29 mouse cellular contexts compared by ENCODE assay signal in the genomic region with DNA sequence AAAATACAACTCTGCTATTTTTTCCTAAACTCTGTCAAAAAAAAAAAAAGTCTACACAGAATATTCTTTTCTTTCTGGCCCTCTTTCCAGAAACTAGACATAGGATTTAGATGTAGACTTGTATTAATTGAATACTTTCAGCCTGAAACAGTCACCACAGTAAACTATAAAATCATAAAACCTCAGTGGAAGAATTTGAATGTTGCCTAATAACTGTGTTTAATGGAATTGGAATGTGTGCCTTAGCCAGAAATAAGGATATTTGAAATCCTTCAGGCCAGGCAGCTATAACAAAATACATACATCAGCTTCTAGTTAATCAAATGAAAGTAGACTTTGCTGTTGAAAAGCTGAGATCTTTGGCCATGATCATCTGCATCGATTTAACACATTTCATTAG.
DNase-seq lines count a peak whose midpoint lies in the region; ATAC-seq and TF ChIP-seq lines count a peak whose summit lies in the region.
"Had no signal": no experiment of that assay in that cellular context is flagged by ENCODE, and none has a peak within 500 bp of the region (broad histone marks: within the 10 kb centered on the region; RNA-seq: fewer than 3 reads in every experiment).

No protein-coding gene starts in this region.

- no peak overlapping the region for H3K9ac ChIP-seq in limb, embryonic 14.5 days (ENCODE audit: low read depth, low read length, severe bottlenecking)
- H3K9ac ChIP-seq: embryonic facial prominence, embryonic 13.5 days; forebrain, postnatal 0 days; heart, embryonic 12.5 days; heart, embryonic 15.5 days; hindbrain, embryonic 13.5 days; intestine, embryonic 15.5 days had no signal

- 75% methylated on average over 1 of the region's 1 CpGs for WGBS in limb, embryonic 14.5 days
- WGBS in limb, embryonic 10.5 days = 92% methylated on average over 1 of the region's 1 CpGs

- no peak overlapping the region for H3K4me2 ChIP-seq in limb, embryonic 14.5 days (replicated peaks; ENCODE audit: low read depth, low read length, severe bottlenecking)
- H3K4me2 ChIP-seq in myocyte (ENCODE audit: low read depth) = no peak overlapping the region
- H3K4me2 ChIP-seq: embryonic facial prominence, embryonic 13.5 days; heart, embryonic 12.5 days; heart, embryonic 15.5 days; hindbrain, embryonic 13.5 days; intestine, embryonic 15.5 days had no signal

- H3K79me2 ChIP-seq in myocyte (ENCODE audit: control insufficient read depth, insufficient read depth) = no peaks in the 10 kb centered on the region

- H3K4me3 ChIP-seq in limb, embryonic 14.5 days (replicated peaks; ENCODE audit: low read length) = no peak overlapping the region
- no peak overlapping the region for H3K4me3 ChIP-seq in limb, embryonic 10.5 days
- H3K4me3 ChIP-seq in myocyte = no peak overlapping the region
- H3K4me3 ChIP-seq: embryonic facial prominence, embryonic 10.5 days; embryonic facial prominence, embryonic 13.5 days; forebrain, embryonic 10.5 days; heart, embryonic 12.5 days; heart, embryonic 15.5 days; hindbrain, embryonic 10.5 days; hindbrain, embryonic 13.5 days; intestine, embryonic 15.5 days had no signal

- H3K4me1 ChIP-seq in limb, embryonic 14.5 days (ENCODE audit: control insufficient read depth, insufficient read depth, low read length) = no peaks in the 10 kb centered on the region
- H3K4me1 ChIP-seq in limb, embryonic 10.5 days = no peaks in the 10 kb centered on the region
- H3K4me1 ChIP-seq: embryonic facial prominence, embryonic 10.5 days; embryonic facial prominence, embryonic 13.5 days; forebrain, embryonic 10.5 days; heart, embryonic 12.5 days; heart, embryonic 15.5 days; hindbrain, embryonic 10.5 days; hindbrain, embryonic 13.5 days; intestine, embryonic 15.5 days had no signal

- H3K27me3 ChIP-seq in limb, embryonic 14.5 days (ENCODE audit: control insufficient read depth, insufficient read depth, low read length) = no peaks in the 10 kb centered on the region
- no peaks in the 10 kb centered on the region for H3K27me3 ChIP-seq in limb, embryonic 10.5 days (ENCODE audit: low read depth, poor library complexity, severe bottlenecking)
- H3K27me3 ChIP-seq in myocyte (ENCODE audit: control insufficient read depth, insufficient read depth, insufficient read length) = no peaks in the 10 kb centered on the region
- H3K27me3 ChIP-seq: embryonic facial prominence, embryonic 13.5 days; heart, embryonic 12.5 days; heart, embryonic 15.5 days; hindbrain, embryonic 13.5 days; intestine, embryonic 15.5 days had no signal

- ATAC-seq in limb, embryonic 14.5 days (ENCODE audit: low FRiP score, low read depth) = peak; percentile 30; the same call in 1 of the 2 replicates
- ATAC-seq: activated CD4-positive, CD25-positive, alpha-beta regulatory T cell, adult 4 months; forebrain, embryonic 14.5 days; forebrain, postnatal 0 days; hindbrain, embryonic 16.5 days; intestine, embryonic 15.5 days had no signal

- no peak overlapping the region for H3ac ChIP-seq in myocyte (ENCODE audit: control insufficient read depth, insufficient read length)

- TF ChIP-seq POLR2A in limb, embryonic 14.5 days (IDR thresholded peaks at IDR 0.05; ENCODE audit: borderline replicate concordance, extremely low read depth, insufficient read depth, insufficient read length) = no peak
- TF ChIP-seq POLR2A in myocyte (IDR thresholded peaks at IDR 0.05; ENCODE audit: insufficient read length, low read depth) = no peak

- no peak for DNase-seq in limb, embryonic 14.5 days (ENCODE audit: low spot score)
- no peak for DNase-seq in limb, embryonic 10.5 days (ENCODE audit: low spot score)
- DNase-seq in NIH3T3 (ENCODE audit: low read depth) = peak; percentile 71
- no peak for DNase-seq in ovary, postnatal 14 days (ENCODE audit: low spot score)
- no peak for DNase-seq in layer of hippocampus, adult 11-12 months (ENCODE audit: low spot score)
- DNase-seq: adrenal gland, adult 8-10 months; adrenal gland, postnatal 25 days; cerebellum, adult 11-12 months; cerebellum, adult 8-10 months; cerebellum, postnatal 10 days; cerebellum, postnatal 36 days; embryo, embryonic 11 days; forebrain, postnatal 0 days; gastrocnemius, postnatal 25 days; heart, adult 18-20 months; heart, postnatal 10 days; heart, postnatal 36 days had no signal

- no peaks in the 10 kb centered on the region for H3K9me3 ChIP-seq in limb, embryonic 14.5 days (ENCODE audit: control insufficient read depth, low read length)
- no peaks in the 10 kb centered on the region for H3K9me3 ChIP-seq in limb, embryonic 10.5 days (replicated peaks)
- H3K9me3 ChIP-seq: embryonic facial prominence, embryonic 10.5 days; embryonic facial prominence, embryonic 13.5 days; forebrain, embryonic 10.5 days; heart, embryonic 12.5 days; heart, embryonic 15.5 days; hindbrain, embryonic 10.5 days; hindbrain, embryonic 13.5 days; intestine, embryonic 15.5 days had no signal

- H3K27ac ChIP-seq in limb, embryonic 14.5 days (replicated peaks; ENCODE audit: low read depth, low read length) = no peak overlapping the region
- no peak overlapping the region for H3K27ac ChIP-seq in limb, embryonic 10.5 days
- H3K27ac ChIP-seq: embryonic facial prominence, embryonic 10.5 days; embryonic facial prominence, embryonic 13.5 days; forebrain, embryonic 10.5 days; heart, embryonic 15.5 days; hindbrain, embryonic 10.5 days; hindbrain, embryonic 13.5 days; intestine, embryonic 15.5 days had no signal

- no peaks in the 10 kb centered on the region for H3K36me3 ChIP-seq in limb, embryonic 14.5 days (ENCODE audit: control insufficient read depth, insufficient read depth, low read length)
- H3K36me3 ChIP-seq in limb, embryonic 10.5 days = no peaks in the 10 kb centered on the region
- H3K36me3 ChIP-seq in myocyte (ENCODE audit: control insufficient read depth, insufficient read depth) = no peaks in the 10 kb centered on the region
- H3K36me3 ChIP-seq: embryonic facial prominence, embryonic 10.5 days; embryonic facial prominence, embryonic 13.5 days; forebrain, embryonic 10.5 days; heart, embryonic 12.5 days; heart, embryonic 15.5 days; hindbrain, embryonic 10.5 days; hindbrain, embryonic 13.5 days; intestine, embryonic 15.5 days had no signal

TF ChIP-seq in myocyte, 11 proteins besides CTCF, POLR2A, EP300 and RAD21:
- no peak for TF ChIP-seq POLR2AphosphoS2 (IDR thresholded peaks at IDR 0.05; ENCODE audit: insufficient read length, low read depth)
- TF ChIP-seq MYOG (IDR thresholded peaks at IDR 0.05; ENCODE audit: control insufficient read depth in 1 of 3, insufficient read depth in 1 of 3, insufficient read length in 2 of 3, low read depth in 2 of 3) = no peak
- TF ChIP-seq CEBPB (IDR thresholded peaks at IDR 0.05; ENCODE audit: insufficient read depth, poor library complexity, severe bottlenecking) = peak; percentile 91
- TF ChIP-seq MYOD1 (IDR thresholded peaks at IDR 0.05; ENCODE audit: control insufficient read depth in 1 of 3, insufficient read length in 2 of 3, low read depth in 2 of 3) = no peak
